Mouse (Mus musculus): ENCODE results near the gene Il10. TPM values are rescaled to one million over a fixed set of nuclear protein-coding genes. Genes with fewer than 3 reads are reported as not detected.

Gene Il10
- polyA plus RNA-seq, 1 experiment from 2014 or later = not detected

GRCm38 (mm10) chr1:130997441-130997840 is 22.2 kb upstream of the Il10 start:
- Histone ChIP-seq H3K4me2 (replicated peaks; ENCODE audit: low read depth, low read length) (no peak overlapping the region), H3K4me3 (ENCODE audit: low read length) (no peak overlapping the region), H3K27me3 (ENCODE audit: insufficient read depth, low read length) (no peaks in the 10 kb centered on the region), H3K9ac (replicated peaks; ENCODE audit: low read length) (no peak overlapping the region), H3K27ac (ENCODE audit: low read length) (no peak overlapping the region), H3K4me1 (ENCODE audit: insufficient read depth, low read length) (no peaks in the 10 kb centered on the region), H3K9me3 (ENCODE audit: low read length) (no peaks in the 10 kb centered on the region), H3K36me3 (ENCODE audit: insufficient read depth, low read length) (no peaks in the 10 kb centered on the region)
- 86% methylated on average over 4 of the region's 4 CpGs for WGBS
- ATAC-seq (ENCODE audit: low FRiP score, low TSS enrichment) = no peak

DNA sequence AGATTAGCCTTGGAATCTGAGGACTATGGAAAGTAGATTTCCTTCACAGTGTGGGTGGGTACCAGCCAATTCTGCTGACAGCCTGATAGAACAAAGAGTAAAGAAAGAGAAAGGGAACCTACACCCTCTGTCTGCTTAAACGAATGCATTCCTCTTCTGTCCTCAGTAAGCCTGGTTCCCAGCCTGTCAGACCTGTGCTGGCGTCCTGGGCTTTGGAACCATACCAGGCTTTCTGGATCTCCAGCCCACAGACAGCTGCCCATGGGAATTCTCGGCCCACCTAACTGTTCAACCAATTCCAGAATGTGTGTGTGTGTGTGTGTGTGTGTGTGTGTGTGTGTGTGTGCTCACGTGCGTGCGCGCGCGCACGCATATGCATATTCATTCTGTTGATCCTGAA is 21.3 kb upstream of the Il10 start:
- no peak overlapping the region for H3K4me3 ChIP-seq (ENCODE audit: low read length)
- no peak overlapping the region for H3K9ac ChIP-seq (replicated peaks; ENCODE audit: low read length)
- no peaks in the 10 kb centered on the region for H3K9me3 ChIP-seq (ENCODE audit: low read length)
- no peak for ATAC-seq (ENCODE audit: low FRiP score, low TSS enrichment)
- H3K36me3 ChIP-seq (ENCODE audit: insufficient read depth, low read length) = no peaks in the 10 kb centered on the region
- WGBS = 94% methylated on average over 10 of the region's 10 CpGs
- H3K4me2 ChIP-seq (replicated peaks; ENCODE audit: low read depth, low read length) = no peak overlapping the region
- 0 out of 2 replicates have a peak, but pooled peaks cover 2% of the 10 kb centered on the region for H3K4me1 ChIP-seq (ENCODE audit: insufficient read depth, low read length)
- no peaks in the 10 kb centered on the region for H3K27me3 ChIP-seq (ENCODE audit: insufficient read depth, low read length)
- H3K27ac ChIP-seq (ENCODE audit: low read length) = no peak overlapping the region

DNA sequence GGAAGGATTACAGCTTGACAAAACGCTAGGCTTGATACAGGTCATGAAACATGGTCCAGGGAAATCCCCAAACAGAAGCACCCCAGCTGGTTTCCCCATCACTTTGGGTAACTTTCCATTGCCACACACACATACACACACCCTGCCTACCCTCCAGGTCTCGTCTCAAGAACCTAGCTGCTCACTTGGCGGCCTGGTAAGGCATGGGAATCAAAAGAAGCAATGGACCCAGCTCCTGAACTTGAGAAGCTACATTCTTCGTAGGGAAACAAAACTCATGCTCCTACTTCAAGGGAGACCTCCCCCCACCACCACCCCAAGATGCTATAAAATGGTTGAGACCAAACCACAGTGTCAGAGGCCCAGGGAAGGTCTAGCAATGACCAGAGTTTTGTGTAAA is 19.9 kb upstream of the Il10 start:
- ATAC-seq (ENCODE audit: low FRiP score, low TSS enrichment) = no peak
- H3K9me3 ChIP-seq (ENCODE audit: low read length) = no peaks in the 10 kb centered on the region
- no peaks in the 10 kb centered on the region for H3K36me3 ChIP-seq (ENCODE audit: insufficient read depth, low read length)
- no peak overlapping the region for H3K9ac ChIP-seq (replicated peaks; ENCODE audit: low read length)
- no peak overlapping the region for H3K4me3 ChIP-seq (ENCODE audit: low read length)
- no peak overlapping the region for H3K27ac ChIP-seq (ENCODE audit: low read length)
- 79% methylated on average over 4 of the region's 4 CpGs for WGBS
- H3K4me2 ChIP-seq (replicated peaks; ENCODE audit: low read depth, low read length) = no peak overlapping the region
- H3K4me1 ChIP-seq (ENCODE audit: insufficient read depth, low read length) = 0 out of 2 replicates have a peak, but pooled peaks cover 4% of the 10 kb centered on the region
- H3K27me3 ChIP-seq (ENCODE audit: insufficient read depth, low read length) = no peaks in the 10 kb centered on the region

DNA sequence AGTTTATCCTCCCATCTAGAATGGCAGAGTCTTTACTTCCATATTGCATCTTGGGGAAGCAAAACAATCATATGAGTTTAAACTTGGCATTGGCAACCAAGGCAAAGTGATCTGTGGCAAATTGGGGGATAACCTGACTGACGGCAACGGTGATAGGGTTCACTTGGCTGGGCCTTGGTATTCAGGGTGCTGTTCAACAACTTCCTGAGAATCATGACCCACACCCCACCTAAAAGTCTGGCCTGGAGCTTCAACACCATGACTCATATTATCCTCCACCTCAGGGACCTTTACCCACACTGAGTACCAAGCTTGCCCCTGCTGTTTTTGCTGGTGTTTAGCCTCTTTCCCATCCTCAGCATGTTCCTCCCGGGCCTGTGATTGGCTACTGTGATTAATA is 19.3 kb upstream of the Il10 start:
- Histone ChIP-seq H3K4me2 (replicated peaks; ENCODE audit: low read depth, low read length) (no peak overlapping the region), H3K36me3 (ENCODE audit: insufficient read depth, low read length) (no peaks in the 10 kb centered on the region), H3K27ac (ENCODE audit: low read length) (no peak overlapping the region), H3K9me3 (ENCODE audit: low read length) (no peaks in the 10 kb centered on the region), H3K4me1 (ENCODE audit: insufficient read depth, low read length) (0 out of 2 replicates have a peak, but pooled peaks cover 4% of the 10 kb centered on the region), H3K9ac (replicated peaks; ENCODE audit: low read length) (no peak overlapping the region), H3K27me3 (ENCODE audit: insufficient read depth, low read length) (no peaks in the 10 kb centered on the region), H3K4me3 (ENCODE audit: low read length) (no peak overlapping the region)
- 81% methylated on average over 3 of the region's 3 CpGs for WGBS
- no peak for ATAC-seq (ENCODE audit: low FRiP score, low TSS enrichment)

DNA sequence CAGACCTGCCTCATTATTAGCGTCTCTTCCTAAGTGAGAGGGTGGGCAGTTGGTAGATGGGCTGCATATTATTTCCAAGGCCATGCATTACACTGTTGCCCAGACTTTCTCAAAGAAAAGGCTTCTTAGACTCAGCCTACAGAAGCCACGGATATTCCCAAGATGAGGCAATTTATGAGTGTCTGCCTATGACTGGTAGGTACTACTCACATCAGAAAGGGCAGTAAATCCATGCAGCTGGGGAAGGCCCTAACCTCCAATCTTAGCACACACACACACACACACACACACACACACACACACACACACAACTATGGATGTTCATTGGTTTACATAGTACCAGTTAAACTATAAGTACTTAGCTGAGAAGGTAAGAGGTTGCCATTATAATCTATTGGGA is 17.1 kb upstream of the Il10 start:
- no peaks in the 10 kb centered on the region for H3K36me3 ChIP-seq (ENCODE audit: insufficient read depth, low read length)
- H3K4me1 ChIP-seq (ENCODE audit: insufficient read depth, low read length) = 0 out of 2 replicates have a peak, but pooled peaks cover 4% of the 10 kb centered on the region
- H3K27ac ChIP-seq (ENCODE audit: low read length) = no peak overlapping the region
- no peak overlapping the region for H3K9ac ChIP-seq (replicated peaks; ENCODE audit: low read length)
- no peak overlapping the region for H3K4me2 ChIP-seq (replicated peaks; ENCODE audit: low read depth, low read length)
- WGBS = 88% methylated on average over 2 of the region's 2 CpGs
- no peaks in the 10 kb centered on the region for H3K27me3 ChIP-seq (ENCODE audit: insufficient read depth, low read length)
- H3K9me3 ChIP-seq (ENCODE audit: low read length) = no peaks in the 10 kb centered on the region
- H3K4me3 ChIP-seq (ENCODE audit: low read length) = no peak overlapping the region
- no peak for ATAC-seq (ENCODE audit: low FRiP score, low TSS enrichment)

GRCm38 (mm10) chr1:131003037-131003922 is 16.4 kb upstream of the Il10 start:
- no peak overlapping the region for H3K4me2 ChIP-seq (replicated peaks; ENCODE audit: low read depth, low read length)
- 55% methylated on average over 17 of the region's 17 CpGs for WGBS
- H3K9me3 ChIP-seq (ENCODE audit: low read length) = no peaks in the 10 kb centered on the region
- ATAC-seq (ENCODE audit: low FRiP score, low TSS enrichment) = no peak; the same call in 1 of the 2 replicates
- no peak overlapping the region for H3K27ac ChIP-seq (ENCODE audit: low read length)
- H3K4me3 ChIP-seq (ENCODE audit: low read length) = no peak overlapping the region
- H3K9ac ChIP-seq (replicated peaks; ENCODE audit: low read length) = no peak overlapping the region
- 0 out of 2 replicates have a peak, but pooled peaks cover 4% of the 10 kb centered on the region for H3K4me1 ChIP-seq (ENCODE audit: insufficient read depth, low read length)
- H3K36me3 ChIP-seq (ENCODE audit: insufficient read depth, low read length) = no peaks in the 10 kb centered on the region
- no peaks in the 10 kb centered on the region for H3K27me3 ChIP-seq (ENCODE audit: insufficient read depth, low read length)

DNA sequence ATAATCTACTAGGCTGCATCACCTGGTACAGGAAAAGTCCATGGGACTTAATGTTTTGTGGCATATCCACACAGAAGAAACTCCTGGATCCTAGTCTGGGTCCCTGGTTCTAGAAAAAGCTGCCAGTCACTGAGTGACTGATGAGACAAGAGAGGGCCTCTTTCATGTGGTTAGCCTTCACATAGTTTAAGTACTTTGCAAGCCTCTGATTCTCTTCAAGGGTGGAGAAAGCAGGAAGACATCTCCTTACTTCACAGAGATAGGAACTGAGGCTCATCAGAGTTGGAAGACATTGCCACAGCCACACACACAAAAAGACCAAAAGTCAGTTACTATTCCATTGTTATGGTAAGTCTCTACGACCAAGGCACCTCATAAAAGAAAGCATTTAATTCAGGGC is 13.6 kb upstream of the Il10 start:
- WGBS = 70% methylated on average over 1 of the region's 1 CpGs
- H3K27me3 ChIP-seq (ENCODE audit: insufficient read depth, low read length) = no peaks in the 10 kb centered on the region
- H3K4me2 ChIP-seq (replicated peaks; ENCODE audit: low read depth, low read length) = no peak overlapping the region
- H3K4me3 ChIP-seq (ENCODE audit: low read length) = no peak overlapping the region
- H3K9me3 ChIP-seq (ENCODE audit: low read length) = no peaks in the 10 kb centered on the region
- H3K9ac ChIP-seq (replicated peaks; ENCODE audit: low read length) = no peak overlapping the region
- H3K27ac ChIP-seq (ENCODE audit: low read length) = no peak overlapping the region
- 0 out of 2 replicates have a peak, but pooled peaks cover 4% of the 10 kb centered on the region for H3K4me1 ChIP-seq (ENCODE audit: insufficient read depth, low read length)
- no peak for ATAC-seq (ENCODE audit: low FRiP score, low TSS enrichment)
- H3K36me3 ChIP-seq (ENCODE audit: insufficient read depth, low read length) = no peaks in the 10 kb centered on the region

GRCm38 (mm10) chr1:131010201-131011153 is 9.2 kb upstream of the Il10 start:
- Histone ChIP-seq H3K4me3 (ENCODE audit: low read length) (no peak overlapping the region), H3K36me3 (ENCODE audit: insufficient read depth, low read length) (no peaks in the 10 kb centered on the region), H3K27me3 (ENCODE audit: insufficient read depth, low read length) (no peaks in the 10 kb centered on the region), H3K4me2 (replicated peaks; ENCODE audit: low read depth, low read length) (no peak overlapping the region), H3K9ac (replicated peaks; ENCODE audit: low read length) (no peak overlapping the region), H3K9me3 (ENCODE audit: low read length) (no peaks in the 10 kb centered on the region), H3K27ac (ENCODE audit: low read length) (no peak overlapping the region), H3K4me1 (ENCODE audit: insufficient read depth, low read length) (no peaks in the 10 kb centered on the region)
- 78% methylated on average over 17 of the region's 17 CpGs for WGBS
- no peak for ATAC-seq (ENCODE audit: low FRiP score, low TSS enrichment)

- Histone ChIP-seq H3K27ac (ENCODE audit: low read length) (no peak overlapping the region), H3K9me3 (ENCODE audit: low read length) (no peaks in the 10 kb centered on the region), H3K36me3 (ENCODE audit: insufficient read depth, low read length) (no peaks in the 10 kb centered on the region), H3K4me2 (replicated peaks; ENCODE audit: low read depth, low read length) (no peak overlapping the region), H3K4me3 (ENCODE audit: low read length) (no peak overlapping the region), H3K27me3 (ENCODE audit: insufficient read depth, low read length) (no peaks in the 10 kb centered on the region), H3K9ac (replicated peaks; ENCODE audit: low read length) (no peak overlapping the region), H3K4me1 (ENCODE audit: insufficient read depth, low read length) (no peaks in the 10 kb centered on the region)
- ATAC-seq (ENCODE audit: low FRiP score, low TSS enrichment) = no peak
- WGBS = 87% methylated on average over 8 of the region's 8 CpGs
These were observed 7.2 kb upstream of the Il10 start for GRCm38 (mm10) chr1:131012494-131012893.

Measured in kidney, embryonic 16.5 days (tissue).